Mouse (Mus musculus) adrenal gland, adult 10 weeks (tissue): ENCODE data around the gene Fuk. TPM values are rescaled to one million over a fixed set of nuclear protein-coding genes. Genes with fewer than 3 reads are reported as not detected.

Experiments
- polyA plus RNA-seq: library from polyadenylated mRNA; stranded (reverse); fragments of 350-450 nt; fragmentation: Illumina TruSeq; extraction: RNeasy Lipid Tissue Mini Kit (QIAGEN cat#74804); gene quantifications from one replicate; pipeline ENCODE4 v1.2.3, GENCODE M21; 2014; ENCODE audit warnings: low read depth, low replicate concordance

Gene Fuk
- 1.2 TPM for polyA plus RNA-seq

GRCm38 (mm10) chr8:110901839-110902578, at the start of gene Fuk:
TSS of gene Fuk (minus strand) at chr8:110902488.

DNA sequence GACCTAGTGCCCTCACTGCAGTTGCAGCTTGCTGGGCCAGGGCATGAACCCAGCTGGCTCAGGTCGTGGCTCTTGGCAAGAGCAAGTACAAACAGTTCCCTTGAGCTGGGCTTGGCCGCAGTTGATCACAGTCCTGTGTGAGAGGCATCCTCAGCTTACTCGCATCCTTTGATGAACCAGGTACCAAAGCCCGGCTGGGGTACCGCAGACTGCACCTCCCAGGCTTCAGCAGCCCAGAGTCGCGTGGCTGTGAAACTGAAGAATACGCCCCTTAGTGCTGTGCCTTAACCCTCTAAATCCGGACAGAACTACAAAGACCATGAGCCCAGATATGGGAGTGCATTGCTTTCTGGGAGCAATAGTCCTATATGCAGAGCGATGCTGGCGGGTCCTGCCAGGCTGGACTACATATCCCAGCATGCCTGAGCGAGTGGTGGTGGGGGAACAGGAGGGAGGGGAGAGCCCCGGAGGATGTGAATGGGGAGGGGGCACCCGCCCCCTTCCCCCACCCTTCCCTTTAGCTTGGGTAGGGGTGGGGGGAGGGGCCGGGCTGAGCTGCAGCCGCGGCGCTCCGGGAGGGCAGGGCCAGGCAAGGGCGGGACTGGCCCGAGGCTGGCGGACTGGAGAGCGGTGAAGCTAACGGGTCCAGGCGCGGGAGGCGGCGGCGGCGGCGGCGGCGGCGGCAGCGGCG, 17.2 kb upstream of the Fuk start, which contains the start of gene St3gal2:
Gene St3gal2 (plus strand): TSS at position 582 of the 691 bp plus-strand sequence.

GRCm38 (mm10) chr8:110846405-110847170, 55.7 kb downstream of the Fuk start, which contains the start of the genes Cog4 and Sf3b3:
TSS of gene Cog4 (plus strand) at chr8:110846600.
TSS of gene Sf3b3 (minus strand) at chr8:110846787.

Other genes starting within 250 kb of the Fuk start
- 2.3 TPM for gene Mtss1l, start 181.0 kb downstream of the Fuk start, polyA plus RNA-seq
- 1.5 TPM for gene Il34, start 96.6 kb downstream of the Fuk start, polyA plus RNA-seq
- gene Cog4, start 55.9 kb downstream of the Fuk start, polyA plus RNA-seq, result 18.3 TPM
- gene Sf3b3, start 55.7 kb downstream of the Fuk start, polyA plus RNA-seq, result 47.3 TPM
- gene St3gal2, start 17.4 kb upstream of the Fuk start, polyA plus RNA-seq, result 9.0 TPM
- 17.9 TPM for gene Ddx19a, start 95.3 kb upstream of the Fuk start, polyA plus RNA-seq
- gene Ddx19b, start 129.3 kb upstream of the Fuk start, polyA plus RNA-seq, result 11.0 TPM
- 33.4 TPM for gene Aars, start 130.7 kb upstream of the Fuk start, polyA plus RNA-seq
- 9.0 TPM for gene Exosc6, start 153.9 kb upstream of the Fuk start, polyA plus RNA-seq
- not detected for gene Clec18a, start 189.9 kb upstream of the Fuk start, polyA plus RNA-seq
- 31.7 TPM for gene Pdpr, start 192.1 kb upstream of the Fuk start, polyA plus RNA-seq